Mouse (Mus musculus) liver, postnatal 0 days (tissue): ENCODE measurements around the gene Llgl2.

Experiments used
- CTCF ChIP-seq: sonication (generic); IDR thresholded peaks from 2 replicates; pipeline ENCODE4 v1.5.1; 2016; ENCODE audit warnings: antibody characterized with exemption, low read depth
- EP300 ChIP-seq: IDR thresholded peaks from 2 replicates; pipeline ENCODE4 v1.6.1; 2016; ENCODE audit warnings: antibody characterized with exemption, low read depth, mild to moderate bottlenecking

GRCm38 (mm10) chr11:115844240-115844639, 20.4 kb downstream of the Llgl2 start:
- TF ChIP-seq EP300 (no peak), CTCF (no peak)
